Mouse (Mus musculus): Measurements from ENCODE around the gene Prl2c5. TPM values are rescaled to one million over a fixed set of nuclear protein-coding genes. Genes with fewer than 3 reads are reported as not detected.
"Not testable (repeated sequence)": the region's sequence is repeated elsewhere in the genome, so short reads cannot be mapped to it uniquely, and the experiment has no call there.

Gene Prl2c5
- 0.36 and 0.55 TPM in 2 replicates for polyA plus RNA-seq (2015; fragmentation: Nextera tagmentation; extraction: Ambion mirVana)

GRCm38 (mm10) chr13:13182415-13182814, at the start of gene Prl2c5:
Gene Prl2c5, plus strand, starts transcription at chr13:13182715.
- DNase-seq (ENCODE audit: low spot score), result not testable (repeated sequence)

GRCm38 (mm10) chr13:13162777-13163485, 19.6 kb upstream of the Prl2c5 start:
- DNase-seq (ENCODE audit: low spot score), result not testable (repeated sequence)

- not testable (repeated sequence) for DNase-seq (ENCODE audit: low spot score)
These were observed 13.9 kb upstream of the Prl2c5 start for GRCm38 (mm10) chr13:13168631-13169030.

- DNase-seq (ENCODE audit: low spot score), result not testable (repeated sequence)
These were observed 8.8 kb upstream of the Prl2c5 start for GRCm38 (mm10) chr13:13173616-13174136.

GRCm38 (mm10) chr13:13175736-13176135, 6.8 kb upstream of the Prl2c5 start:
- not testable (repeated sequence) for DNase-seq (ENCODE audit: low spot score)

GRCm38 (mm10) chr13:13211168-13211567, 28.7 kb downstream of the Prl2c5 start:
- DNase-seq (ENCODE audit: low spot score), result not testable (repeated sequence)

GRCm38 (mm10) chr13:13216363-13216762, 33.8 kb downstream of the Prl2c5 start:
- DNase-seq (ENCODE audit: low spot score), result not testable (repeated sequence)

- DNase-seq (ENCODE audit: low spot score), result not testable (repeated sequence)
These were observed 37.7 kb downstream of the Prl2c5 start for GRCm38 (mm10) chr13:13220231-13220630.

GRCm38 (mm10) chr13:13237456-13237855, 54.9 kb downstream of the Prl2c5 start:
- not testable (repeated sequence) for DNase-seq (ENCODE audit: low spot score)

Other genes with a start within 250 kb of the Prl2c5 start
- gene Prl2c2, start 177.3 kb upstream of the Prl2c5 start, polyA plus RNA-seq (2015; fragmentation: Nextera tagmentation; extraction: Ambion mirVana), result 0.86 and 0.93 TPM in 2 replicates
- 4.2 and 4.8 TPM in 2 replicates for gene Gpr137b, start 211.3 kb downstream of the Prl2c5 start, polyA plus RNA-seq (2015; fragmentation: Nextera tagmentation; extraction: Ambion mirVana)